Mouse (Mus musculus): ENCODE data around the gene Ncaph. TPM values are rescaled to one million over a fixed set of nuclear protein-coding genes. Genes with fewer than 3 reads are reported as not detected.
"Not testable (repeated sequence)": the region's sequence is repeated elsewhere in the genome, so short reads cannot be mapped to it uniquely, and the experiment has no call there.

The Ncaph gene
- polyA plus RNA-seq, 1 experiment from 2014 or later = 23.4 TPM

DNA sequence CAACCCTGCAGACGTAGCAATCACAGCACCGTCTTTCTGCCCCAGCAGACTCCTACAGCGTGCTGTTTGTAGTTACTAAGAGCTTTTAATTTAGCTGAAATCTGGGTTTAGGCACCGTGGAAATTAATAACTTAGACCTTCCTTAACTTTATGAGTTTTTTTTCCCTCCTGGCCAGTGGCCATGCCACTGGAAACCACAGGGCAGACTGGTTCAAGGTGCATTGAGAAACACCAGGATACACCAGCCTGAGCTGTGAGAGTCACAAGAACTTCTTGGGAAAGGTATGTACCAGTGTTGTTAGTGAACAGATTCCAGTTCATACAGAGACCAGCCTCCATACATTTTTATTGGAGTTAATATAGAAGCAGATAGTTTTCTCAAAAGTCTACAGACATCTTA, 4.7 kb upstream of the Ncaph start:
- peaks cover 26% of the 10 kb centered on the region for H3K4me1 ChIP-seq (ENCODE audit: insufficient read depth)

DNA sequence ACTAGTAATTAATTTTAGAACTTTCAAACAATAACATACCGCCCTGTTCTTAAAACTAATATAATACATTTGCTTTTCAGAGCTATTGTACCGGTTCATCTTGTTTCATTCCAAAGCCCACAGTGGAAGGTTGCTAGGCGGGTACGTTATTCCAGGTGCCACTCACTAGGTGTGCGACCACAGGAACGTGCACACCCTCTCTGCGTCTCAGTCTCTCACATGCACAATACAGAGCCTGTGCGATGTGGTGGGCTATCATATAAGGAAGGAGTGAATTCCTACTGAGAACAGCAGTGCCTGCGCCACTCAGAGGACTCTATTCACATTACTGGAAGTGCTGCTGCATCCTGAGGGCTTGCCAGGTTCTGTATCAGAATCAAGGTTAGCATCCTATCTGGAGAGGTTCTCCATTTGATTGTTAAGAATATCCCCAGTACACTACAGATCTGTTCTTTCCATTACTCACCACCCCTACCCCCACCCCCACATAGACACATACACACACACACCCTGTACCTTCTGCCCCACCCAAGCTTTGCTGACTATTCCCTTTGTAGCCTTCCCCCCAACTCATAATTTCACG, 4.2 kb upstream of the Ncaph start:
- DNase-seq (no peak), ATAC-seq (no peak)
- WGBS (ENCODE audit: insufficient replicate concordance) = 86% methylated on average over 10 of the region's 10 CpGs
- H3K27ac ChIP-seq (ENCODE audit: low read depth) = no peak overlapping the region
- TF ChIP-seq CTCF (IDR thresholded peaks at IDR 0.05; ENCODE audit: low read depth) (no peak), EP300 (IDR thresholded peaks at IDR 0.05; ENCODE audit: low read depth) (no peak)
- H3K9me3 ChIP-seq (ENCODE audit: low read length) = no peaks in the 10 kb centered on the region
- peaks cover 19% of the 10 kb centered on the region for H3K36me3 ChIP-seq (replicated peaks; ENCODE audit: insufficient read depth, low read length)
- H3K27me3 ChIP-seq (ENCODE audit: insufficient read depth, low read length) = no peaks in the 10 kb centered on the region
- no peak overlapping the region for H3K4me2 ChIP-seq (ENCODE audit: low read depth, low read length)
- no peak overlapping the region for H3K4me3 ChIP-seq (ENCODE audit: low read depth, low read length)
- peaks cover 27% of the 10 kb centered on the region for H3K4me1 ChIP-seq (ENCODE audit: insufficient read depth)
- H3K9ac ChIP-seq (replicated peaks) = no peak overlapping the region

More for the DNA sequence above, 4.7 kb upstream of the Ncaph start:
- H3K4me3 ChIP-seq (ENCODE audit: low read depth, low read length) = no peak overlapping the region
- H3K4me2 ChIP-seq (ENCODE audit: low read depth, low read length) = no peak overlapping the region
- 86% methylated on average over 4 of the region's 4 CpGs for WGBS (ENCODE audit: insufficient replicate concordance)
- H3K36me3 ChIP-seq (replicated peaks; ENCODE audit: insufficient read depth, low read length) = peaks cover 19% of the 10 kb centered on the region
- H3K9ac ChIP-seq (replicated peaks) = no peak overlapping the region
- H3K27me3 ChIP-seq (ENCODE audit: insufficient read depth, low read length) = no peaks in the 10 kb centered on the region
- H3K27ac ChIP-seq (ENCODE audit: low read depth) = no peak overlapping the region
- no peak for DNase-seq
- no peaks in the 10 kb centered on the region for H3K9me3 ChIP-seq (ENCODE audit: low read length)
- no peak for TF ChIP-seq CTCF (IDR thresholded peaks at IDR 0.05; ENCODE audit: low read depth)
- TF ChIP-seq EP300 (IDR thresholded peaks at IDR 0.05; ENCODE audit: low read depth) = no peak
- ATAC-seq = no peak

DNA sequence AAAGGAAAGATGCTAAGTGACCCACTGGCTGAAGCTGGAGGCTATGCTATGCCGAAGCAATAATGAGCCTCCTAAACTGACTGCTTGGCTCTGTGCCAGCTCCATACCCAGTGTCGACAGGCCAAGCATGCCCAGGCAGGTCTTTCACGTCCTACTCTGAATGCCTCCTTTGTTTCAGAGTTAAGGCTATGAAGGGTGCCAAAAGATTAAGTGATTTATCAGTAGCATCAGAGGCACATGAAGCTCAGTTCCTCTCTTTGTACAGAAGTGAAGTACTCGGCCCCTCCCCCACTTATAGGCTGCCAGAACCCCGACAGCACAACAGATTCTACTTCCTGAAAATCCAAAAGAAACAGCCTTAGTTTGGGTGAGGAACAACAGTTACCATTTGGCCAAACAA, 3.2 kb upstream of the Ncaph start:
- Histone ChIP-seq H3K27me3 (ENCODE audit: insufficient read depth, low read length) (no peaks in the 10 kb centered on the region), H3K9ac (replicated peaks) (no peak overlapping the region), H3K4me3 (ENCODE audit: low read depth, low read length) (no peak overlapping the region), H3K27ac (ENCODE audit: low read depth) (peak overlapping the region; percentile 50; the same call in 1 of the 2 replicates), H3K4me1 (ENCODE audit: insufficient read depth) (peaks cover 28% of the 10 kb centered on the region), H3K36me3 (replicated peaks; ENCODE audit: insufficient read depth, low read length) (peaks cover 19% of the 10 kb centered on the region), H3K4me2 (ENCODE audit: low read depth, low read length) (peak overlapping the region; percentile 20; the same call in 1 of the 2 replicates), H3K9me3 (ENCODE audit: low read length) (no peaks in the 10 kb centered on the region)
- TF ChIP-seq CTCF (IDR thresholded peaks at IDR 0.05; ENCODE audit: low read depth) (no peak), EP300 (IDR thresholded peaks at IDR 0.05; ENCODE audit: low read depth) (no peak)
- ATAC-seq (no peak), DNase-seq (peak; percentile 61)
- WGBS (ENCODE audit: insufficient replicate concordance) = 7% methylated on average over 5 of the region's 5 CpGs

DNA sequence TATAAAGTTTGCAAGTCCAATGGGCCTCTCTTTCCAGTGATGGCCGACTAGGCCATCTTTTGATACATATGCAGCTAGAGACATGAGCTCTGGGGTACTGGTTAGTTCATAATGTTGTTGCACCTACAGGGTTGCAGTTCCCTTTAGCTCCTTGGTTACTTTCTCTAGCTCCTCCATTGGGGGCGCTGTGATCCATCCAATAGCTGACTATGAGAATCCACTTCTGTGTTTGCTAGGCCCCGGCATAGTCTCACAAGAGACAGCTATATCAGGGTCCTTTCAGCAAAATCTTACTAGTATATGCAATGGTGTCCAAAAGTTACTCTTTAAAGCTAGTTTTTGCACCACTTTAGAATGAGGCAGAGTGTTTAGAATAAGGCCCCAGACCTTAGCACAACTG, 1.5 kb upstream of the Ncaph start:
- not testable (repeated sequence) for ATAC-seq; H3K27me3 ChIP-seq (ENCODE audit: insufficient read depth, low read length); H3K9ac ChIP-seq (replicated peaks); H3K4me3 ChIP-seq (ENCODE audit: low read depth, low read length); H3K4me2 ChIP-seq (ENCODE audit: low read depth, low read length); H3K27ac ChIP-seq (ENCODE audit: low read depth); DNase-seq; H3K36me3 ChIP-seq (replicated peaks; ENCODE audit: insufficient read depth, low read length); H3K9me3 ChIP-seq (ENCODE audit: low read length)
- 26% methylated on average over 2 of the region's 3 CpGs for WGBS (ENCODE audit: insufficient replicate concordance)
- peak; percentile 58 for TF ChIP-seq CTCF (IDR thresholded peaks at IDR 0.05; ENCODE audit: low read depth)
- H3K4me1 ChIP-seq (ENCODE audit: insufficient read depth) = peaks cover 30% of the 10 kb centered on the region

DNA sequence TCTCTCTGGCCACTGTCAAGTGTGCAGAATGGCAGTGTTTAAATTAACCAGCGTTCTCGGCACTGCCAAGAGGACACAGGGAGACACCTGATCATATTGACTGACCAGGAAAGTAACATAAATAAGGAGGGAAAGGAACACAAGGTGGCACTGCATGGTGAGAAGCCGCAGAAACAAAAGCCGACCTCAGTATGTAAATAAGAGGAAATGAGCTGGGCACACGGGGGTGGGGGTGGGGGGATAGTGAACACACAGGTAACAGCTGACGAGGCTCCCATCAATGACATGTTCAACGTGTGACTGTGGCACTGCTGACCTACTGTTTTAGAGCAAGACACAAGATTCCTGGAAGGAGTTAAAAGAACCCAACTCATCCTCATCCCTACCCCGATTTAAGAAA, 2.4 kb downstream of the Ncaph start:
- H3K4me2 ChIP-seq (ENCODE audit: low read depth, low read length) = peak overlapping the region; percentile 91

DNA sequence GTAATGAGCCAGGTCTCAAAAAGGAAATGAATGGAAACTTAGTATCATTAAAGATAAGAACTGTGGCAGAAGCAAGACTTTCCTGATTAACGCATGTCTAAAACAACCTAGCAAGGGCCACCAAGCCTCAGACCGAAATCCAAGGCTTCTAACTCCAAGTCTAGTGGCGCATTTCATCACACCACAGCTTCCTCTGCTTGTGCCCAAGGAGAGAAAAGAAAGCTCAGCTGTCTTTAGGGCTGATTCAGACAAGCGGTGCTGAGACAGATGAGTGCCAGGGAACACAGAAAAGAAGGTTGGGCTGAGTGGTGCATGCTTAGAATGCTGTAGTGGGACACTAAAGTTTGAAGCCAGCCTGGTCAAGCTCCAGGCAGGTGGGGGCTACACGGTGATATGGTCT, 4.8 kb downstream of the Ncaph start:
- H3K9me3 ChIP-seq (ENCODE audit: low read length) = no peaks in the 10 kb centered on the region
- WGBS (ENCODE audit: insufficient replicate concordance) = 70% methylated on average over 5 of the region's 5 CpGs
- no peak overlapping the region for H3K4me3 ChIP-seq (ENCODE audit: low read depth, low read length)
- peaks cover 32% of the 10 kb centered on the region for H3K36me3 ChIP-seq (replicated peaks; ENCODE audit: insufficient read depth, low read length)
- ATAC-seq (no peak), DNase-seq (no peak)
- H3K4me2 ChIP-seq (ENCODE audit: low read depth, low read length) = no peak overlapping the region
- TF ChIP-seq CTCF (IDR thresholded peaks at IDR 0.05; ENCODE audit: low read depth) (no peak), EP300 (IDR thresholded peaks at IDR 0.05; ENCODE audit: low read depth) (no peak)
- H3K27me3 ChIP-seq (ENCODE audit: insufficient read depth, low read length) = no peaks in the 10 kb centered on the region
- H3K9ac ChIP-seq (replicated peaks) = no peak overlapping the region
- peaks cover 19% of the 10 kb centered on the region for H3K4me1 ChIP-seq (ENCODE audit: insufficient read depth)
- H3K27ac ChIP-seq (ENCODE audit: low read depth) = no peak overlapping the region

More for the DNA sequence above, 2.4 kb downstream of the Ncaph start:
- Histone ChIP-seq H3K4me1 (ENCODE audit: insufficient read depth) (peaks cover 19% of the 10 kb centered on the region), H3K9me3 (ENCODE audit: low read length) (no peaks in the 10 kb centered on the region), H3K36me3 (replicated peaks; ENCODE audit: insufficient read depth, low read length) (peaks cover 8% of the 10 kb centered on the region), H3K27ac (ENCODE audit: low read depth) (no peak overlapping the region), H3K4me3 (ENCODE audit: low read depth, low read length) (no peak overlapping the region), H3K9ac (replicated peaks) (no peak overlapping the region), H3K27me3 (ENCODE audit: insufficient read depth, low read length) (no peaks in the 10 kb centered on the region)
- ATAC-seq (no peak), DNase-seq (no peak)
- TF ChIP-seq CTCF (IDR thresholded peaks at IDR 0.05; ENCODE audit: low read depth) (no peak), EP300 (IDR thresholded peaks at IDR 0.05; ENCODE audit: low read depth) (no peak)
- 46% methylated on average over 8 of the region's 8 CpGs for WGBS (ENCODE audit: insufficient replicate concordance)

All from liver, postnatal 0 days (tissue).